ENCODE assay signal across 30 mouse cellular contexts in the genomic region with DNA sequence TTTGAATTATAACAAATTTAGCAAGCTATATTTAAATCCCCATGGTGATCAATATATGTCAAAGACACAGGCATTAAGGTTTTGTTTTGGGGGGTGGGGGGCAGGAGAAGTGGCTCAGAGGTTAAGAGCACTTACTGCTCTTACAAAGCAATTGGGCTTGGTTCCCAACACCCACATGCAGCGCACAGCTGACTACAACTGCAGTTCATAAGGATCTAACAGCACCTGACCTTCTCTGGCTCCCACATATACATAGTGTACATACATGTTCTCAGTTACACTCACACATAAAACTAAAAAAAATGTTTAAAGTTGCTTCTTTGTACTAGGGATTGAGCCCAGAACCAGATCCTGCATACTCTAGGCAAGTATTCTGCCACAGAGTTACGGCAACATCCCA.
"Had no signal": no experiment of that assay in that cellular context is flagged by ENCODE, and none has a peak within 500 bp of the region (broad histone marks: within the 10 kb centered on the region; RNA-seq: fewer than 3 reads in every experiment).

No protein-coding gene starts in this region.

- H3K27ac ChIP-seq: limb, embryonic 10.5 days; limb, embryonic 12.5 days; limb, embryonic 13.5 days; liver, embryonic 12.5 days; liver, embryonic 13.5 days; liver, embryonic 14.5 days; liver, embryonic 15.5 days; lung, embryonic 15.5 days; macrophage; midbrain, embryonic 10.5 days; midbrain, embryonic 12.5 days; midbrain, embryonic 15.5 days; neural tube, embryonic 12.5 days had no signal

- ATAC-seq: liver, embryonic 12.5 days; liver, postnatal 0 days; lung, postnatal 0 days; midbrain, embryonic 15.5 days; midbrain, embryonic 16.5 days had no signal

- H3K4me3 ChIP-seq: limb, embryonic 10.5 days; limb, embryonic 12.5 days; limb, embryonic 13.5 days; limb, embryonic 15.5 days; liver, embryonic 12.5 days; liver, embryonic 13.5 days; liver, embryonic 15.5 days; lung, embryonic 15.5 days; megakaryocyte, embryonic 14.5 days; midbrain, embryonic 10.5 days; midbrain, embryonic 12.5 days; midbrain, embryonic 15.5 days; myocyte; neural tube, embryonic 12.5 days had no signal

- H3K4me2 ChIP-seq: limb, embryonic 12.5 days; limb, embryonic 13.5 days; limb, embryonic 15.5 days; liver, embryonic 11.5 days; liver, embryonic 12.5 days; liver, embryonic 13.5 days; liver, embryonic 15.5 days; lung, embryonic 14.5 days; lung, embryonic 15.5 days; midbrain, embryonic 12.5 days; midbrain, embryonic 15.5 days; neural tube, embryonic 12.5 days had no signal

- H3K9me3 ChIP-seq: limb, embryonic 10.5 days; limb, embryonic 12.5 days; limb, embryonic 13.5 days; limb, embryonic 15.5 days; liver, embryonic 12.5 days; liver, embryonic 13.5 days; liver, embryonic 15.5 days; lung, embryonic 15.5 days; megakaryocyte, embryonic 14.5 days; midbrain, embryonic 10.5 days; midbrain, embryonic 12.5 days; midbrain, embryonic 15.5 days; neural tube, embryonic 12.5 days had no signal

- H3K27me3 ChIP-seq: limb, embryonic 12.5 days; limb, embryonic 13.5 days; limb, embryonic 15.5 days; liver, embryonic 12.5 days; liver, embryonic 13.5 days; liver, embryonic 15.5 days; lung, embryonic 15.5 days; megakaryocyte, embryonic 14.5 days; midbrain, embryonic 12.5 days; midbrain, embryonic 15.5 days; neural tube, embryonic 12.5 days had no signal

- DNase-seq: left cerebral cortex, postnatal 4 days; liver; liver, embryonic 13.5 days; liver, postnatal 0 days; lung, adult 18-20 months; lung, adult 2 months; lung, embryonic 14.5 days; lung, postnatal 10 days; lung, postnatal 14 days; lung, postnatal 36 days; lung, postnatal 4 days; midbrain, embryonic 14.5 days had no signal

- H3K9ac ChIP-seq: limb, embryonic 12.5 days; limb, embryonic 13.5 days; limb, embryonic 15.5 days; liver, embryonic 12.5 days; liver, embryonic 13.5 days; liver, embryonic 14.5 days; liver, embryonic 15.5 days; liver, postnatal 0 days; lung, embryonic 14.5 days; lung, embryonic 15.5 days; midbrain, embryonic 12.5 days; midbrain, embryonic 15.5 days; neural tube, embryonic 12.5 days had no signal

- H3K4me1 ChIP-seq: limb, embryonic 10.5 days; limb, embryonic 12.5 days; limb, embryonic 13.5 days; limb, embryonic 15.5 days; liver, embryonic 12.5 days; liver, embryonic 15.5 days; lung, embryonic 15.5 days; midbrain, embryonic 10.5 days; midbrain, embryonic 12.5 days; neural tube, embryonic 12.5 days had no signal
